Mouse (Mus musculus): ENCODE data around the gene Glrx. TPM values are rescaled to one million over a fixed set of nuclear protein-coding genes. Genes with fewer than 3 reads are reported as not detected.

Gene Glrx
- polyA plus RNA-seq (2012; fragmentation: generic; extraction: Trizol), result 100 to 1,000 TPM in 1 of 2 experiments, 10 to 100 TPM in 1; 42.1 to 130 TPM

DNA sequence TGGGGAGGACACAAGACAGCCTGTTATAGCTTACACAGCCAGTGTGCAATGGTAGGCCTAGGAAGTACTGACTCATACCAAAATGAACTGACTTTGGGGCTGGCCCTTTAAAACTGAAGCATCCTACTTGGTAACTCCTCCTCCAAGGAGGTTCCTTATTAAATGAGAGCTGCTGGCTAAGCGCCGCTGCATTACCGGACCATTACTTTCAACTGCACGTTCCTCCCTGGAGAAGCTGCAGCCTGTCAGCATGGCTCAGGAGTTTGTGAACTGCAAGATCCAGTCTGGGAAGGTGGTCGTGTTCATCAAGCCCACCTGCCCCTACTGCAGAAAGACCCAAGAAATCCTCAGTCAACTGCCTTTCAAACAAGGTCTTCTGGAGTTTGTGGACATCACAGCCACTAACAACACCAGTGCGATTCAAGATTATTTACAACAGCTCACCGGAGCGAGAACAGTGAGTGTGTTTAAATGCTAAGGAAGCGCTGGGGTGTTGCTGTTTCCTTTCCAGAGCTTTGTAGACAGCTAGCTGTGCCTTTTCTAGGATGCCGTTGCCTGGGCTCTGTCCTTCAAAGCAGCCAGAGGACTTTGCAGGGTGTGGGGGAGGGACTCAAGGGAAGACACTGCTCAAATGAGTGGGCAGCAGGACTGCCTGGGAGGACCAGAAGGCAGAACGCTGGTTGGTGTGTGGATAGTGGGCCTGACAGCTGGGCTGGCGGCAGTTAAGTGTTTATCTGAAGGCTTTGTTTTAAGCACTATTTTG lies at the start of gene Glrx:
TSS of gene Glrx (plus strand) at position 150 of the 763 bp plus-strand sequence.

Other genes starting within 250 kb of the Glrx start
- gene Ell2, start 133.1 kb upstream of the Glrx start, polyA plus RNA-seq (2012; fragmentation: generic; extraction: Trizol), result 1 to 10 TPM in 1 of 2 experiments, under 1 TPM in 1; 0.54 to 4.9 TPM
- gene Rhobtb3, start 104.1 kb downstream of the Glrx start, polyA plus RNA-seq (2012; fragmentation: generic; extraction: Trizol), result 1 to 10 TPM; 1.5 to 6.4 TPM
- gene Spata9, start 127.3 kb downstream of the Glrx start, polyA plus RNA-seq (2012; fragmentation: generic; extraction: Trizol), result under 1 TPM; 0.46 to 0.97 TPM
- 10 to 100 TPM in 1 of 2 experiments, 1 to 10 TPM in 1; 1.1 to 13.2 TPM for gene Rfesd, start 178.9 kb downstream of the Glrx start, polyA plus RNA-seq (2012; fragmentation: generic; extraction: Trizol)
- gene Gpr150, start 217.1 kb downstream of the Glrx start, polyA plus RNA-seq (2012; fragmentation: generic; extraction: Trizol), result not detected